Mouse (Mus musculus) stomach, embryonic 16.5 days (tissue): ENCODE measurements around the gene Spz1. TPM values are rescaled to one million over a fixed set of nuclear protein-coding genes. Genes with fewer than 3 reads are reported as not detected.
A peak's percentile ranks its signal among the peaks of the same experiment; 100 is the strongest.
"Not testable (repeated sequence)": the region's sequence is repeated elsewhere in the genome, so short reads cannot be mapped to it uniquely, and the experiment has no call there.

Experiments
- ATAC-seq: fragments of 200-750 bp; cut with Nextera tagmentation; 2 replicates; pipeline ENCODE4 v1.8.0; 2017; ENCODE audit warnings: moderate number of reproducible peaks, moderate TSS enrichment; ENCODE audit not compliant: insufficient read depth, low FRiP score
- H3K27ac ChIP-seq: fragments of 300-500 bp; sonication (generic); 2 replicates; pipeline ENCODE4 v1.5.1; 2014; ENCODE audit warnings: low read length
- H3K27me3 ChIP-seq: fragments of 300-500 bp; sonication (generic); 2 replicates; pipeline ENCODE4 v1.6.1; 2014; ENCODE audit warnings: low read length, control low read depth, mixed read lengths; ENCODE audit not compliant: control insufficient read depth, insufficient read depth
- H3K36me3 ChIP-seq: fragments of 300-500 bp; sonication (generic); 2 replicates; pipeline ENCODE4 v1.6.1; 2014; ENCODE audit warnings: low read length; ENCODE audit not compliant: control insufficient read depth, insufficient read depth
- H3K4me1 ChIP-seq: fragments of 300-500 bp; sonication (generic); 2 replicates; pipeline ENCODE4 v1.6.1; 2014; ENCODE audit warnings: low read length, control low read depth, mixed read lengths; ENCODE audit not compliant: control insufficient read depth, insufficient read depth
- H3K4me2 ChIP-seq: fragments of 300-500 bp; sonication (generic); 2 replicates; pipeline ENCODE4 v1.6.1; 2014; ENCODE audit warnings: low read depth, low read length, mixed read lengths
- H3K4me3 ChIP-seq: fragments of 300-500 bp; sonication (generic); replicated peaks from 2 replicates; pipeline ENCODE4 v1.5.1; 2014; ENCODE audit warnings: mild to moderate bottlenecking, low read length
- H3K9ac ChIP-seq: fragments of 300-500 bp; sonication (generic); 2 replicates; pipeline ENCODE4 v1.6.1; 2014; ENCODE audit warnings: low read length
- H3K9me3 ChIP-seq: fragments of 300-500 bp; sonication (generic); replicated peaks from 2 replicates; pipeline ENCODE4 v1.6.1; 2016; ENCODE audit warnings: low read length, control low read depth; ENCODE audit not compliant: control insufficient read depth
- WGBS: fragments of 180-500 bp; shearing (Covaris S2); extraction: QIAGEN DNeasy Blood & Tissue Kit; methylation state at CpG from one replicate; pipeline ENCODE4 v1.1.7; 2014; 5-methylcytosine and 5-hydroxymethylcytosine counted together
- polyA plus RNA-seq: library from polyadenylated mRNA; unstranded; fragments of >200 nt; fragmentation: Nextera tagmentation; extraction: Ambion mirVana; gene quantifications from 2 replicates; pipeline ENCODE4 v1.2.1, GENCODE M21; 2015

Gene Spz1
- polyA plus RNA-seq, 1 experiment from 2014 or later, result not detected

DNA sequence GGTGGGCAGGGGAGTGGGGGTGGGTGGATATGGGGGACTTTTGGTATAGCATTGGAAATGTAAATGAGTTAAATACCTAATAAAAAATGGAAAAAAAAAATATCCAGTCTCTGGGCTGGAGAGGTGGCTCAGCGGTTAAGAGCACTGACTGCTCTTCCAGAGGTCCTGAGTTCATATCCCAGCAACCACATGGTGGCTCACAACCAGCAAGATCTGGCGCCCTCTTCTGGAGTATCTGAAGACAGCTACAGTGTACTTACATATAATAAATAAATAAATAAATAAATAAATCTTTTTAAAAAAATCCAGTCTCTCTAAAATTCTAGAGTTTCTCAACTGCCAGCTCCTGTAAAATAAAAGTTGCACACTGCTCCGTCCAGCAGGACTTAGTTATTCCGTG, 29.3 kb upstream of the Spz1 start:
- H3K4me3 ChIP-seq, H3K9ac ChIP-seq, H3K4me2 ChIP-seq, H3K9me3 ChIP-seq, H3K36me3 ChIP-seq, H3K27me3 ChIP-seq, ATAC-seq, H3K27ac ChIP-seq: not testable (repeated sequence)
- H3K4me1 ChIP-seq, result peaks cover 11% of the 10 kb centered on the region
- 75% methylated on average over 4 of the region's 4 CpGs for WGBS

- no peak overlapping the region for H3K4me3 ChIP-seq
- no peak overlapping the region for H3K4me2 ChIP-seq
- H3K27ac ChIP-seq, result no peak overlapping the region
- H3K36me3 ChIP-seq, result no peaks in the 10 kb centered on the region
- no peaks in the 10 kb centered on the region for H3K27me3 ChIP-seq
- no peak overlapping the region for H3K9ac ChIP-seq
- peaks cover 22% of the 10 kb centered on the region for H3K4me1 ChIP-seq
- ATAC-seq, result no peak
- no peaks in the 10 kb centered on the region for H3K9me3 ChIP-seq
- WGBS, result 62% methylated on average over 3 of the region's 3 CpGs
Observed at GRCm38 (mm10) chr13:92595424-92595823, 19.5 kb upstream of the Spz1 start.

GRCm38 (mm10) chr13:92594907-92595306, 18.9 kb upstream of the Spz1 start:
- 78% methylated on average over 3 of the region's 3 CpGs for WGBS
- Histone ChIP-seq H3K9me3 (no peaks in the 10 kb centered on the region), H3K36me3 (no peaks in the 10 kb centered on the region), H3K4me2 (no peak overlapping the region), H3K4me1 (peaks cover 22% of the 10 kb centered on the region), H3K9ac (no peak overlapping the region), H3K27me3 (no peaks in the 10 kb centered on the region), H3K4me3 (no peak overlapping the region), H3K27ac (no peak overlapping the region)
- no peak for ATAC-seq

DNA sequence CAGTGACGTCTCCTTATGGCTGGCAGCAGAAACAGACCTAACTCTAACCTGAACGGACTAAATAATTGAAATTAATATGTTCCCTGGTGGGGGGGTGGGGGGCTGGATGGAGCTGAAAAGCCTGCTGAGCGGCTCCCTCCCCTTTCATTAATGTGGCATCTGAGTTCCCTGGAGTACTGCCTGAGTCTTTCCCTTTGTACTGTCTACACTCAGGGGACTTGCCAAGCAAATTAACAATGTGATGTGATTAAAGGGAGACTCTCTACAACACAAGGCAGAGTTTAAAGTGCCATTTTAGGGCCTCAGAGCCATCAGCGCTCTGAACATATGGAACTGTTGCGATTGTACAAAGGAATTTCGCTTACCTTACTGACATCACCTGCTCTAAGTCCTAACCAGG, 18.5 kb upstream of the Spz1 start:
- peak overlapping the region; percentile 63 for H3K27ac ChIP-seq
- ATAC-seq, result no peak
- H3K4me3 ChIP-seq, result no peak overlapping the region
- WGBS, result 51% methylated on average over 6 of the region's 6 CpGs
- 0 out of 2 replicates have a peak overlapping the region, but pooled peaks have one; percentile 21 for H3K9ac ChIP-seq
- no peaks in the 10 kb centered on the region for H3K27me3 ChIP-seq
- H3K36me3 ChIP-seq, result no peaks in the 10 kb centered on the region
- H3K4me1 ChIP-seq, result peaks cover 22% of the 10 kb centered on the region
- no peaks in the 10 kb centered on the region for H3K9me3 ChIP-seq
- no peak overlapping the region for H3K4me2 ChIP-seq

GRCm38 (mm10) chr13:92593731-92594396, 17.9 kb upstream of the Spz1 start:
- Histone ChIP-seq H3K9me3 (no peaks in the 10 kb centered on the region), H3K27me3 (no peaks in the 10 kb centered on the region), H3K36me3 (no peaks in the 10 kb centered on the region), H3K9ac (no peak overlapping the region), H3K27ac (peak overlapping the region; percentile 63), H3K4me2 (no peak overlapping the region), H3K4me1 (peaks cover 27% of the 10 kb centered on the region), H3K4me3 (no peak overlapping the region)
- WGBS, result 18% methylated on average over 3 of the region's 3 CpGs
- no peak for ATAC-seq

GRCm38 (mm10) chr13:92592786-92593635, 17.0 kb upstream of the Spz1 start:
- Histone ChIP-seq H3K27ac (peak overlapping the region; percentile 67), H3K27me3 (no peaks in the 10 kb centered on the region), H3K36me3 (no peaks in the 10 kb centered on the region), H3K9ac (no peak overlapping the region), H3K4me3 (no peak overlapping the region), H3K4me1 (peaks cover 29% of the 10 kb centered on the region), H3K4me2 (peak overlapping the region; percentile 27; the same call in 1 of the 2 replicates), H3K9me3 (no peaks in the 10 kb centered on the region)
- 27% methylated on average over 12 of the region's 12 CpGs for WGBS
- peak; percentile 90 for ATAC-seq

DNA sequence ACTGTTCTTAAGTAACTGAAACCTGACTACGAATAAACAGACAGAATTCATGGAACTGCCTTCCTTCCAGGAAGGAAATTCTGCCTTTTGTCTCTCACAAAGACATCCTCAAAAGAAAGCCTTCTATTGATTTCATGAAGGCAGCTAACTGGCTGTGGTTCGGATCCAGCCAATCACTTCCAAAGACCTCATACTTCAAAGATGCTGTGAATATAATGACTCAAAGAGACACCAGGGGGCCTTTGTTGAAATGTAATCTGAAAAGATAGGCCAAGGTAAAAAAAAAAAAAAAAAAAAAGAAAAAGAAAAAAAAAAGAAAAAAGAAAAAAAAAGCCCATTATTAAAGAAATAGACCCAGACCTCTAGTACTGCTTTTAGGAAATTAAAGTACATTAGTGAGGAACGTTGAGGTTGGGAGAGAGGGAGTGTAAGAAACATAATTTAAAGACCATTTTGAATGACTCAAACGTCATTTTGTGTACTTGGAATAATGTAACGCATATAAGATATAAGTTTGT, 16.4 kb upstream of the Spz1 start:
- peak overlapping the region; percentile 67; the same call in 1 of the 2 replicates for H3K27ac ChIP-seq
- 51% methylated on average over 5 of the region's 5 CpGs for whole genome bisulfite sequencing
- H3K9ac ChIP-seq, result no peak overlapping the region
- no peaks in the 10 kb centered on the region for H3K9me3 ChIP-seq
- no peaks in the 10 kb centered on the region for H3K36me3 ChIP-seq
- ATAC-seq, result no peak
- H3K4me1 ChIP-seq, result peaks cover 29% of the 10 kb centered on the region
- H3K4me3 ChIP-seq, result no peak overlapping the region
- H3K4me2 ChIP-seq, result 0 out of 2 replicates have a peak overlapping the region, but pooled peaks have one; percentile 27
- H3K27me3 ChIP-seq, result no peaks in the 10 kb centered on the region

GRCm38 (mm10) chr13:92591225-92591624, 15.3 kb upstream of the Spz1 start:
- Histone ChIP-seq H3K27ac (no peak overlapping the region), H3K27me3 (no peaks in the 10 kb centered on the region), H3K4me3 (no peak overlapping the region), H3K36me3 (no peaks in the 10 kb centered on the region), H3K9me3 (no peaks in the 10 kb centered on the region), H3K4me1 (peaks cover 29% of the 10 kb centered on the region), H3K9ac (no peak overlapping the region), H3K4me2 (no peak overlapping the region)
- no peak for ATAC-seq
- 62% methylated on average over 3 of the region's 3 CpGs for WGBS

DNA sequence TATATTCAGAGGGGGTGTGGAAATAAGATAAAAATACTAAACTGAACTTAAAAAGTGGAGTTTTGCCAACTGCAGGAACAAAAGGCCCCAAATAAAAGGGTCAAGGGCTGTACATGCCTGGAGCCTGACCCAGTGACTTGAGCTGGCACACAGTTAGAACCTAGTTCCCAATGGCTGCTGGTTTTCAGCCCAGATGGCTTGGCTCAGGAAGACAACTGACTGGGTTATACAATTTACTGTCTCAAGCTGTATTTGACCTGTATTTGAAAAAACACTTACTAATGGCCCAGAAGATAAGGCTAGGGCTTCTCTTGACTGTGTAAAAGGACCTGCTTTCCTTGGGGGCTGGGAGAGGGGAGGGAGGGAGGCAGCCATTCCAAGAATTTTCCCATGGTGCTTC, 13.3 kb upstream of the Spz1 start:
- no peak overlapping the region for H3K9ac ChIP-seq
- no peak for ATAC-seq
- no peak overlapping the region for H3K27ac ChIP-seq

More for the DNA sequence above, 13.3 kb upstream of the Spz1 start:
- Histone ChIP-seq H3K27me3 (no peaks in the 10 kb centered on the region), H3K4me2 (no peak overlapping the region), H3K4me1 (peaks cover 25% of the 10 kb centered on the region), H3K4me3 (no peak overlapping the region), H3K9me3 (no peaks in the 10 kb centered on the region), H3K36me3 (no peaks in the 10 kb centered on the region)
